Comparison of ENCODE assay signal across 28 mouse cellular contexts in the genomic region with DNA sequence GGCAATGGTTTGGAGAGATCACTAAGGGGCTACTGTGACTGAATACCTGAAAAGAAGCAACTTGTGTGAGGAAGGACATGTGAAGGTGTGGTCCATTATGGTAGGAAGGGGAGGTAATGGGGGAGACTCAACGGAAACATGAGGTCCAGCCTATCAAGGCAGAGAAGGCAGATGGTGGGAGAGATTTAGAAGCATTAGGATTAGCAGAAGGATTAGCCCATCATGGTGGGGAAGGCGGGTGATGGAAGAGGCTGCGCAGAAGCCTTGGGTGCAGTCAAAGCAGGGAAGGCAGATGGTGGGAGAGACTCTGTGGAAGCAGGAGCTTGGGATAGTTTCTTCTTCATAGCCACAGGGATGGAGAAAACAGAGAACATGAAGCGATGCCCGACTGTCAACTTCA. TPM values are rescaled to one million over a fixed set of nuclear protein-coding genes. Genes with fewer than 3 reads are reported as not detected.
"Had no signal": no experiment of that assay in that cellular context is flagged by ENCODE, and none has a peak within 500 bp of the region (broad histone marks: within the 10 kb centered on the region; RNA-seq: fewer than 3 reads in every experiment).

No protein-coding gene starts in this region.

- H3K9me3 ChIP-seq: embryonic facial prominence, embryonic 10.5 days; embryonic facial prominence, embryonic 12.5 days; embryonic facial prominence, embryonic 13.5 days; embryonic facial prominence, embryonic 15.5 days; forebrain, embryonic 10.5 days; forebrain, embryonic 12.5 days; forebrain, embryonic 13.5 days; forebrain, embryonic 15.5 days had no signal

- H3K27me3 ChIP-seq: embryonic facial prominence, embryonic 13.5 days; embryonic facial prominence, embryonic 15.5 days; forebrain, embryonic 15.5 days had no signal

- H3K9ac ChIP-seq: embryonic facial prominence, embryonic 12.5 days; embryonic facial prominence, embryonic 13.5 days; embryonic facial prominence, embryonic 15.5 days; forebrain, embryonic 12.5 days; forebrain, embryonic 13.5 days; forebrain, embryonic 15.5 days; forebrain, postnatal 0 days had no signal

- DNase-seq: cerebellum, adult 2 months; cerebellum, adult 8-10 months; cerebellum, adult 9-10 months; cerebellum, adult 9-11 months; cerebellum, postnatal 10 days; cerebellum, postnatal 14 days; cerebellum, postnatal 25 days; cerebellum, postnatal 36 days; embryo, embryonic 11 days; forebrain, postnatal 0 days; gastrocnemius, adult 2 months; gastrocnemius, postnatal 10 days; gastrocnemius, postnatal 14 days; gastrocnemius, postnatal 25 days; gastrocnemius, postnatal 36 days; heart, adult 18-20 months; heart, adult 2 months had no signal

- H3K4me2 ChIP-seq: embryonic facial prominence, embryonic 12.5 days; embryonic facial prominence, embryonic 13.5 days; embryonic facial prominence, embryonic 15.5 days; forebrain, embryonic 12.5 days; forebrain, embryonic 13.5 days; forebrain, embryonic 15.5 days had no signal

- ATAC-seq: forebrain, embryonic 13.5 days; forebrain, embryonic 14.5 days; forebrain, embryonic 15.5 days; forebrain, embryonic 16.5 days; forebrain, postnatal 0 days had no signal

- H3K4me1 ChIP-seq: forebrain, embryonic 12.5 days; forebrain, embryonic 13.5 days had no signal

- H3K36me3 ChIP-seq: embryonic facial prominence, embryonic 10.5 days; embryonic facial prominence, embryonic 12.5 days; embryonic facial prominence, embryonic 13.5 days; embryonic facial prominence, embryonic 15.5 days; forebrain, embryonic 10.5 days; forebrain, embryonic 12.5 days; forebrain, embryonic 15.5 days had no signal

- H3K27ac ChIP-seq: embryonic facial prominence, embryonic 10.5 days; embryonic facial prominence, embryonic 12.5 days; embryonic facial prominence, embryonic 13.5 days; embryonic facial prominence, embryonic 15.5 days; forebrain, embryonic 10.5 days; forebrain, embryonic 12.5 days; forebrain, embryonic 13.5 days; forebrain, embryonic 15.5 days; gastrocnemius, adult 2 months; heart, adult 2 months had no signal

- H3K4me3 ChIP-seq: embryonic facial prominence, embryonic 10.5 days; embryonic facial prominence, embryonic 12.5 days; embryonic facial prominence, embryonic 13.5 days; embryonic facial prominence, embryonic 15.5 days; erythroblast, embryonic 14.5 days; forebrain, embryonic 10.5 days; forebrain, embryonic 12.5 days; forebrain, embryonic 13.5 days; forebrain, embryonic 15.5 days; gastrocnemius, adult 2 months; heart, adult 2 months had no signal

RNA-seq across cellular contexts. Expression of gene Mboat1, which starts 5.7 kb away (rescaled TPM):
- polyA plus RNA-seq: erythroblast, embryonic 14.5 days had no signal
